Mouse (Mus musculus) bone marrow macrophage, adult 2 months (primary cell): ENCODE measurements around the gene Grb2.

ENCODE experiments used
- CTCF ChIP-seq: IDR thresholded peaks from 2 replicates; pipeline ENCODE4 v1.5.1; 2012; ENCODE audit warnings: low read depth, mild to moderate bottlenecking, low read length, moderate library complexity
- POLR2A ChIP-seq: IDR thresholded peaks from 2 replicates; pipeline ENCODE4 v1.6.1; 2012; ENCODE audit warnings: mild to moderate bottlenecking, low read depth, low read length, borderline replicate concordance

- TF ChIP-seq POLR2A (no peak), CTCF (no peak)
Measured at GRCm38 (mm10) chr11:115734041-115734686, 25.8 kb upstream of the Grb2 start.
